14 mouse cellular contexts compared by ENCODE assay signal in the genomic region with DNA sequence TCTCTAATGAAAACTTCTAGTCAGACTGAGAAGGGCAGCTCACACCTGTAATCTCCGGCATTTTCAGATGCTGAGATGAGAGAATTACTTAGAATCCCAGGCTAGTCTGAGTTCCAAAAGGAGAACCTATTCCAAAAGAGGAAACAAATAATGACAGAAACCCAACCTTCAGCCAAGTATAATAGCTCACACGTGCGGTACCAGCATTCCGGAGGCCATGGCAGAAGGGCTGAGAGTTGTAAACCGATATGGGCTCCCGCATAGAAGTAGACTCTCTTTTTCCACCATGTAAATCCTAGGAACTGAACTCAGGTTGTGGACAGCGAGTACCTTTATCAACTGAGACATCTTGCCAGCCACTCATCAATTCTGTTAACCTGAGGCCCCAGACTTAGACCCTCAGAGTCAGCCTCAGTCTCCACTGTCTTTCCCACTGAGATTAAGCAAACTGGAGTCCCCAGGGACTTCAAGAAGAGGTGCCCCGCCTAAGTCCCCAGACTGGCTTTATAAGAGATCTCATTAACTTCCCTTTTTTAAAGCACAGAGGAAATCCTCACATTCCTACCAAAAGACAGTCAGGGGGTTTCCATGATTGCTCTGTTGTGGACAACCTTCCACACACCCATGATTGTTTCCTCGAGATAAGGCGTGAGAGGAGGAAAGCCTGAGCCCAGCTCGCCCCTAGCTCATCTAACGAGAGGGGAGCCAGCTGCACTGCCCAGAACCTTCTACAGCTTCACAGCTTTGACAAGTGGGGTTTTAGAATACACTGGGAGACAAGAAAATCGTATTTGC. TPM values are rescaled to one million over a fixed set of nuclear protein-coding genes. Genes with fewer than 3 reads are reported as not detected.
DNase-seq lines count a peak whose midpoint lies in the region; ATAC-seq lines count a peak whose summit lies in the region.
"Had no signal": no experiment of that assay in that cellular context is flagged by ENCODE, and none has a peak within 500 bp of the region (broad histone marks: within the 10 kb centered on the region; RNA-seq: fewer than 3 reads in every experiment).

No protein-coding gene starts in this region.

- H3K27ac ChIP-seq in brown adipose tissue, adult 24 weeks (replicated peaks; ENCODE audit: low read depth, low read length), result peak overlapping the region; percentile 83
- H3K27ac ChIP-seq in liver, embryonic 13.5 days, result peak overlapping the region; percentile 8; the same call in 1 of the 2 replicates
- no peak overlapping the region for H3K27ac ChIP-seq in midbrain, embryonic 14.5 days (replicated peaks; ENCODE audit: low read depth, low read length)
- H3K27ac ChIP-seq: forebrain, embryonic 15.5 days; heart, embryonic 13.5 days; stomach, postnatal 0 days had no signal

- WGBS in liver, embryonic 13.5 days (ENCODE audit: insufficient replicate concordance), result 19% methylated on average over 13 of the region's 13 CpGs
- WGBS in midbrain, embryonic 14.5 days, result 80% methylated on average over 13 of the region's 13 CpGs

- H3K36me3 ChIP-seq in liver, embryonic 13.5 days, result no peaks in the 10 kb centered on the region
- no peaks in the 10 kb centered on the region for H3K36me3 ChIP-seq in midbrain, embryonic 14.5 days (ENCODE audit: control insufficient read depth, insufficient read depth, low read length)
- H3K36me3 ChIP-seq: forebrain, embryonic 15.5 days; heart, embryonic 13.5 days had no signal

- no peaks in the 10 kb centered on the region for H3K9me3 ChIP-seq in liver, embryonic 13.5 days (replicated peaks)
- H3K9me3 ChIP-seq in midbrain, embryonic 14.5 days (ENCODE audit: control insufficient read depth, low read length), result no peaks in the 10 kb centered on the region
- H3K9me3 ChIP-seq: forebrain, embryonic 15.5 days; heart, embryonic 13.5 days had no signal

- no peaks in the 10 kb centered on the region for H3K27me3 ChIP-seq in liver, embryonic 13.5 days
- no peaks in the 10 kb centered on the region for H3K27me3 ChIP-seq in midbrain, embryonic 14.5 days (ENCODE audit: control insufficient read depth, insufficient read depth, low read length)
- H3K27me3 ChIP-seq: forebrain, embryonic 15.5 days; heart, embryonic 13.5 days had no signal

- peaks cover 22% of the 10 kb centered on the region for H3K4me1 ChIP-seq in brown adipose tissue, adult 24 weeks (ENCODE audit: control insufficient read depth, insufficient read depth, insufficient read length, low read length)
- peaks cover 21% of the 10 kb centered on the region for H3K4me1 ChIP-seq in liver, embryonic 13.5 days (replicated peaks)
- H3K4me1 ChIP-seq in midbrain, embryonic 14.5 days (ENCODE audit: control insufficient read depth, insufficient read depth, low read length), result no peaks in the 10 kb centered on the region
- H3K4me1 ChIP-seq: forebrain, embryonic 15.5 days had no signal

- H3K4me2 ChIP-seq in liver, embryonic 13.5 days, result no peak overlapping the region
- no peak overlapping the region for H3K4me2 ChIP-seq in midbrain, embryonic 14.5 days (ENCODE audit: low read length)
- H3K4me2 ChIP-seq: forebrain, embryonic 15.5 days; heart, embryonic 13.5 days had no signal

- intact Hi-C loops in heart, postnatal 14 days (cut with DNase I), result no loop called here

- no peak for ATAC-seq in liver, embryonic 13.5 days (ENCODE audit: low read depth)
- ATAC-seq in midbrain, embryonic 14.5 days (ENCODE audit: low FRiP score, low TSS enrichment), result no peak
- ATAC-seq: forebrain, embryonic 15.5 days; intestine, embryonic 16.5 days had no signal

- H3K9ac ChIP-seq in liver, embryonic 13.5 days, result no peak overlapping the region
- H3K9ac ChIP-seq in midbrain, embryonic 14.5 days (replicated peaks; ENCODE audit: low read length), result no peak overlapping the region
- H3K9ac ChIP-seq: forebrain, embryonic 15.5 days; heart, embryonic 13.5 days had no signal

- peak; percentile 39 to 65 for DNase-seq in heart, adult 9 months (ENCODE audit: low spot score in 2 of 2)
- no peak for DNase-seq in heart, postnatal 14 days
- peak; percentile 92 for DNase-seq in 416B (ENCODE audit: low read depth)
- no peak for DNase-seq in liver, embryonic 13.5 days
- DNase-seq in testis, postnatal 10 days (ENCODE audit: low spot score), result no peak
- DNase-seq in thymus, postnatal 36 days, result no peak
- no peak for DNase-seq in midbrain, embryonic 14.5 days
- DNase-seq: layer of hippocampus, postnatal 36 days; lung, adult 18-20 months had no signal

- H3K4me3 ChIP-seq in brown adipose tissue, adult 24 weeks (ENCODE audit: insufficient read depth, low read depth, low read length), result no peak overlapping the region
- no peak overlapping the region for H3K4me3 ChIP-seq in liver, embryonic 13.5 days (replicated peaks)
- no peak overlapping the region for H3K4me3 ChIP-seq in midbrain, embryonic 14.5 days (replicated peaks; ENCODE audit: low read depth, low read length)
- H3K4me3 ChIP-seq: forebrain, embryonic 15.5 days; heart, embryonic 13.5 days had no signal

RNA-seq across cellular contexts. Expression of a gene that starts 32.5 kb away (rescaled TPM):
- total RNA-seq in heart, postnatal 14 days (2021), result 100 to 1,000 TPM; 168 to 179 TPM
- polyA plus RNA-seq in brown adipose tissue, adult 24 weeks (2012; ENCODE audit: insufficient read depth, insufficient read length, missing spikeins), result 107 and 116 TPM in 2 replicates
- polyA plus RNA-seq in liver, embryonic 13.5 days (2015; fragmentation: Nextera tagmentation; extraction: Ambion mirVana), result 327 and 339 TPM in 2 replicates
- polyA plus RNA-seq in midbrain, embryonic 14.5 days (2014; fragmentation: Nextera tagmentation; extraction: Ambion mirVana), result 289 and 325 TPM in 2 replicates

RNA-seq across cellular contexts. Expression of a gene that starts 55.5 kb away (rescaled TPM):
- 10 to 100 TPM; 11.4 to 12.4 TPM for total RNA-seq in heart, postnatal 14 days (2021)
- 10.4 and 13.6 TPM in 2 replicates for polyA plus RNA-seq in brown adipose tissue, adult 24 weeks (2012; ENCODE audit: insufficient read depth, insufficient read length, missing spikeins)
- polyA plus RNA-seq in liver, embryonic 13.5 days (2015; fragmentation: Nextera tagmentation; extraction: Ambion mirVana), result 12.4 and 14.5 TPM in 2 replicates
- 22.8 and 25.5 TPM in 2 replicates for polyA plus RNA-seq in midbrain, embryonic 14.5 days (2014; fragmentation: Nextera tagmentation; extraction: Ambion mirVana)

Comparison
In these comparisons a context has a peak if more than half of its experiments do, and no peak if none do; other contexts are left out.
1. DNase-seq: peak in heart, adult 9 months (2 of 2) and 416B (single experiment); none in heart, postnatal 14 days (0 of 2), liver, embryonic 13.5 days (single experiment), testis, postnatal 10 days (single experiment), thymus, postnatal 36 days (0 of 2) and midbrain, embryonic 14.5 days (single experiment).